Mouse (Mus musculus) bone marrow, adult 2 months (tissue): ENCODE results near the gene Dnmt3c. TPM values are rescaled to one million over a fixed set of nuclear protein-coding genes. Genes with fewer than 3 reads are reported as not detected.
"Not testable (repeated sequence)": the region's sequence is repeated elsewhere in the genome, so short reads cannot be mapped to it uniquely, and the experiment has no call there.

Experiments used
- H3K27ac ChIP-seq: fragments of 200-500 bp; 2 replicates; pipeline ENCODE4 v1.5.1; 2012; ENCODE audit warnings: low read depth, mild to moderate bottlenecking, control low read depth, inconsistent platforms, low read length; ENCODE audit not compliant: control insufficient read depth, poor library complexity, insufficient read depth
- H3K4me1 ChIP-seq: fragments of 200-500 bp; 2 replicates; pipeline ENCODE4 v1.6.1; 2011; ENCODE audit warnings: low read length; ENCODE audit not compliant: control insufficient read depth, insufficient read depth
- H3K4me3 ChIP-seq: fragments of 200-500 bp; replicated peaks from 2 replicates; pipeline ENCODE3; 2011; ENCODE audit warnings: mild to moderate bottlenecking, low read depth, low read length, control low read depth; ENCODE audit not compliant: control insufficient read depth
- CTCF ChIP-seq: fragments of 200-500 bp; IDR thresholded peaks from 2 replicates; pipeline ENCODE4 v1.5.1; 2011; ENCODE audit warnings: low read length, control low read depth; ENCODE audit not compliant: control insufficient read depth, insufficient read depth
- POLR2A ChIP-seq: fragments of 200-500 bp; IDR thresholded peaks from 2 replicates; pipeline ENCODE4 v1.6.1; 2011; ENCODE audit warnings: low read depth, mild to moderate bottlenecking, control low read depth, low read length, borderline replicate concordance; ENCODE audit not compliant: control insufficient read depth
- WGBS: fragments of 180-500 bp; shearing (Covaris S2); methylation state at CpG from one replicate; pipeline ENCODE4 v1.1.7; 2018; 5-methylcytosine and 5-hydroxymethylcytosine counted together
- polyA plus RNA-seq: library from polyadenylated mRNA; stranded (reverse); fragments of >200 nt; gene quantifications from 2 replicates; pipeline ENCODE4 v1.2.4, GENCODE M21; 2011; ENCODE audit warnings: low replicate concordance; ENCODE audit not compliant: missing spikeins, insufficient read depth, insufficient read length

Dnmt3c gene
- polyA plus RNA-seq, 1 experiment = not detected

DNA sequence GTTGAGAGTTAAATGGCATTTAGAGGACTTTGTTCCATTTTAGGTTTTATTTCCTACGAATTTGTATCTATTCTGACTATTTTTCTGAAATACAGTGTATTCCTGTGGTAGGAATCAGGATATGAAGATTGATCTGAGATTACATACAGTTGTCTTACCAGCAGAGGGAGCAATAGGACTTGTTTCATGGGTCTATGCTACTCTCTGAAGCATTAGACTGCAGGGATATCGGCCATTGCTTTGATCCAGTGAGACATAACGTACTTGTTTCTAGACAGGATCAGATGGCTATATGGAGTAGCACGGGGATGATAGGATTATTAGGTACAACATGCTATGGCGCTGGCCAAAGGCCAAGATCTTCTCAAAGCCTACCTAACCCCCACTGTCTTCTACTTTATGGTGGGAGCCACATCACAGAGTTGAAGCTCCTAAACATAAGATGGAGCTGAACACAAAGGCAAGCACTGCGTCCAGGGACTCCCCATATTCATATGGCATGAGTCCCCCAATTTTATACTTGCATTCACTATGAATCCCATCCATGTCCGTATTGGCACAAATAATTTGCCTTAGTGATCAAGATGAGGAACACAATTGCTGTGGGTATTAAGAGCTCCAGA is 27.6 kb upstream of the Dnmt3c start:
- 68% methylated on average over 7 of the region's 7 CpGs for WGBS
- Histone ChIP-seq H3K4me3 (no peak overlapping the region), H3K27ac (no peak overlapping the region), H3K4me1 (no peaks in the 10 kb centered on the region)
- TF ChIP-seq POLR2A = no peak
- 0 out of 2 replicates have a peak, but pooled peaks have one; percentile 3 for TF ChIP-seq CTCF

DNA sequence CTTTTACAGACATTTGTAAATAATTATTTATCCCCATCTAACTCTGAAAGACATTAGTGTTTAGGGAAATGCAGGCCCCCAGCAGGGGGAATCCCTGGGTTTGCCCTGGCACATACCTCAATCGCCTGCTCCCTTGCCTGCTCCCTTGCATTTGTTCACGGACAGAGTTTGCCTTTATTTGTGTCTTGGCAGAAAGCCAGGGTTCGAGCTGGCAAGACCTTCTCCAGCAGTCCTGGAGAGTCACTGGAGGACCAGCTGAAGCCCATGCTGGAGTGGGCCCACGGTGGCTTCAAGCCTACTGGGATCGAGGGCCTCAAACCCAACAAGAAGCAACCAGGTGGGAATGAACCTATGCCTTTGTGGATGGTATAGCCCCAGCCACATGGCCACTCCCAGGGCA is 26.3 kb upstream of the Dnmt3c start:
- Histone ChIP-seq H3K4me3 (no peak overlapping the region), H3K4me1 (no peaks in the 10 kb centered on the region), H3K27ac (no peak overlapping the region)
- TF ChIP-seq POLR2A = no peak
- no peak for TF ChIP-seq CTCF
- 81% methylated on average over 5 of the region's 5 CpGs for WGBS

DNA sequence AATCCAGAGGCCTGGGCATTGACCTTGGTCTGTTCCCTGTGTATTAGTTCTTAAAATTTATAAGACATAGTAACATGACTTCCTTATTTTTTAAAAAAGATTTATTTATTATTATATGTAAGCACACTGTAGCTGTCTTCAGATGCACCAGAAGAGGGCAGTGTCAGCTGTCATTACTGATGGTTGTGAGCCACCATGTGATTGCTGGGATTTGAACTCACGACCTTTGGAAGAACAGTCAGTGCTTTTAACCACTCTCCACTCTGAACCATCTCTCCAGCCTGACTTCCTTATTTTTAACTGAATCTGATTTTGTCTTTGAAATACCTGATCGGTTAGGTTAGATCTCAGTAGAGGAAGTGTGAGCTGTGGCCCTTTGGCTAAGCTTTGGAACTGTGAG is 23.8 kb upstream of the Dnmt3c start:
- Histone ChIP-seq H3K4me3 (no peak overlapping the region), H3K4me1 (no peaks in the 10 kb centered on the region)

DNA sequence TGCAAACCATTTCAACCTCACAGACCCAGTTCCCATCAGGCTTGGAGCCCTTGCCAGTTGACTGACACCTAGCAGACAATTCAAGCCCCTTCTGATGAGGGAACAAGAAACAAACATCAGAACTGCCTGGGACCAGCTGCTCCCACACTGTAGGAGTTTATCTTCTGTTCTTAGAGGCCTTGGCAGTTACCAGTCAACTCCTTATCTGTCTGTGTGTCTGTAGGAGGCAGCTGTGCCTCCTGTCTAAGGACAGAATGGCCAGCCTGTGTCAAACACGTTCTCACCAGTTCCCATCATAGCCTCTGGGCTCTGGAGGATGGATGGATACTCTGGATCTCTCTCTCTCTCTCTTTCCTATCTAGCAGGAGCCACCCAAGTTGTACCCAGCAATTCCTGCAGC is 21.1 kb upstream of the Dnmt3c start:
- 67% methylated on average over 1 of the region's 1 CpGs for WGBS
- not testable (repeated sequence) for H3K4me1 ChIP-seq, H3K4me3 ChIP-seq, H3K27ac ChIP-seq

More for the DNA sequence above, 23.8 kb upstream of the Dnmt3c start:
- 77% methylated on average over 2 of the region's 2 CpGs for WGBS
- no peak for TF ChIP-seq CTCF
- TF ChIP-seq POLR2A = no peak
- H3K27ac ChIP-seq = no peak overlapping the region

DNA sequence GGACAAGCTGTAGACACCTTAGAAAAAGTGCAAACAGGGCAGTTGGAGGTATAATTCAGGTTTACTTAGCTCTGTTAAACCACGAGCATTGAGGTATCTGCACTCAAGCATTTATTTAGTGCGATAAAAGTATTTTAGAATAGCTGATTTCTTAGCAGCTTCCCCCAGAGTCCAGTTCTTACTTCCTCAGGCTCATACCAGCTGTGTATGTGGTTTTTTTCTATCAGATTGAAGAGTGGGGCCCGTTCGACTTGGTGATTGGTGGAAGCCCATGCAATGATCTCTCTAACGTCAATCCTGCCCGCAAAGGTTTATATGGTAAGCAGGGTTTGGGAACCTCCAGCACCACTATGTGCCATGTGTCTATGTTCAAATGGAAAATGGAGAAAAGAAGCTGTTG is 19.5 kb upstream of the Dnmt3c start:
- no peaks in the 10 kb centered on the region for H3K4me1 ChIP-seq
- H3K27ac ChIP-seq = no peak overlapping the region
- no peak overlapping the region for H3K4me3 ChIP-seq
- 54% methylated on average over 6 of the region's 6 CpGs for WGBS
- no peak for TF ChIP-seq CTCF
- TF ChIP-seq POLR2A = no peak

DNA sequence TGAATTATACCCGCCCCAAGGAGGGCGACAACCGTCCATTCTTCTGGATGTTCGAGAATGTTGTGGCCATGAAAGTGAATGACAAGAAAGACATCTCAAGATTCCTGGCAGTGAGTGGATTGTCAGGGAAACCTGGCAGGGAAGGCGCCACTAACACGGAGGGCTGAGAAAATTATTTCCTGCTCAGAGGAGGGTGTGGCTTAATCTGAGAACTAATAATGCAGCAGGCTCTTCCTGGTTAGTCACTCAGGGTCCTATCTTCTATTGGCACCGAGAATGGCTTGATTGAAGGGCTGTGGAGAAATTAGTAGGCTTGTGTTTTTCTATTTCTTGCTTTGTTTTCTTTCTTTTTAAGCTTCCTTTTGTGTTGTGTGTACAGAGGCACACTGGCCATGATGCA is 18.9 kb upstream of the Dnmt3c start:
- 67% methylated on average over 7 of the region's 7 CpGs for WGBS
- no peak for TF ChIP-seq POLR2A
- TF ChIP-seq CTCF = no peak

DNA sequence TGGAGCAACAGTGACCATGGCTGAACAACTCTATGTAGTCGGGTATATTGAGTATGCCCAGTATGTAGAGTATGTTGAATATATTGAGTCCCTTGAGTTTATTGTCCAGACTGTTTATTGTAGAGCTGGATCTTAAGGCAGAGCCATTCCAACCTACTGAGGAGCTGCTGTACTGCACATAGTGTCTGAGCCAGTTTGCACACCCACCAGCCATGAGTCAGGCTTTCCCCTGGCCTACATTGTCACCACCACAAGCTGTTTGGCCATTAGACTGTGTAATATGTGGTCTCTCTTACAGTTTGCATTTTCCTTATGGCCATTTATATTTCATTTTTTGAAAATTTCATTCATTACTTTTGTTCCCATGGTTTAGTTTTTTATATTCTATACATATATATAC is 16.5 kb upstream of the Dnmt3c start:
- Histone ChIP-seq H3K4me1 (no peaks in the 10 kb centered on the region), H3K27ac (no peak overlapping the region), H3K4me3 (no peak overlapping the region)
- 91% methylated on average over 1 of the region's 1 CpGs for WGBS
- TF ChIP-seq CTCF = no peak
- TF ChIP-seq POLR2A = no peak

More for the DNA sequence above, 18.9 kb upstream of the Dnmt3c start:
- H3K4me1 ChIP-seq = no peaks in the 10 kb centered on the region
- no peak overlapping the region for H3K4me3 ChIP-seq
- no peak overlapping the region for H3K27ac ChIP-seq

DNA sequence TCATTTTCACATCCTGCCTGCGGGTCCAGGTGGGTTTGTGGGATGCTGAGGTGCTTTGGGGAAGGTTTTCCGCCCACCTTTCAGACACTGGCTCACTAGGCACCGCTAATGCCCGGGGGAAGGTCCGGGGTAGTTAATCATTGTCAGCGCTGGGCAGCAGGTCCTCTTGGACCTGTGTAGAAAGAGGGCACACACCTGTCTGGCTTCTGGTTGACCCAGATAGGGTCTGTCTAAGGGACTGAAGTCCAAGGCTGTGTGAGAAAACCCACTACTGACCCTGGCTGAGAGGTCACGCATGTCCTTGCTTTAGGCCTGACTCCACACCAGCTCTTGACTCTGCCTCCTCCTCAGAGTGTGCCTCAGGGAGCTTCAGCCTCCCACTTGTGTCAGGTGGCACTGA is 3.0 kb upstream of the Dnmt3c start:
- 89% methylated on average over 7 of the region's 7 CpGs for WGBS

DNA sequence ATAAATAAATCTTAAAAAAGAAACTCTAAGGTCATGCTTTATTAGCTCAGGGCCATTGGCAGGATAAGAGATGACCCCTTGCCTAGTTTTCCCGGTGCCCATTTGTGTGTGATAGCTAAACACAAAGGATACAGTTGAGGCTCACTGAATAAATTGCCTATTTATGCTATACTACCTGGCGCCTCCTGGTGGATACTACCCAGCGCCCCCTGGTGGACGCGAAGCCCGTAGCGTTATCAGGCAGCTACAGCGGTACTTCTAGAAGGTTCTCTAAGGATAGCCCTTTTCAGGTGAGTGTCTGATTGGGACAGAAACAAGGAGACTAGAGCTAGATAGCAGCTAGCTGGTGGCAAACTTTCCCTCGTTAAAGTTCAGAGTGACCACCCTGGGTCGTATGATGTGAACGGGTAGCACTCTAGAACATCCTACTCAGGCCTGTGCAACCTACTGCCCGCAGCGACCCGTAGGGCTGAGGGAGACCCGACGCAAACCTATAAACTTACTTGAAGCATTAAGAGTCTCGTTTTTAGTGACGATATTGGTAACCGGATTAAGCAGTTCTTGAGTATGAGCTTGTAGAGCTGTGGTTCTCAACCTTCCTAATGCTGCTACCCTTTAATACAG is 1.9 kb upstream of the Dnmt3c start:
- Histone ChIP-seq H3K4me3 (no peak overlapping the region), H3K27ac (no peak overlapping the region), H3K4me1 (no peaks in the 10 kb centered on the region; the same call in 1 of the 2 replicates)
- TF ChIP-seq CTCF = peak; percentile 85
- no peak for TF ChIP-seq POLR2A
- 55% methylated on average over 19 of the region's 19 CpGs for WGBS

More for the DNA sequence above, 3.0 kb upstream of the Dnmt3c start:
- H3K4me3 ChIP-seq, H3K27ac ChIP-seq, H3K4me1 ChIP-seq: not testable (repeated sequence)
